Mouse (Mus musculus) forebrain, postnatal 0 days (tissue): ENCODE data around the gene 6720489N17Rik. TPM values are rescaled to one million over a fixed set of nuclear protein-coding genes. Genes with fewer than 3 reads are reported as not detected.
"Not testable (repeated sequence)": the region's sequence is repeated elsewhere in the genome, so short reads cannot be mapped to it uniquely, and the experiment has no call there.

Experiments used
- ATAC-seq: fragments of 200-750 bp; cut with Nextera tagmentation; 2 replicates; pipeline ENCODE4 v1.8.0; 2017; ENCODE audit warnings: mild to moderate bottlenecking, moderate library complexity
- DNase-seq: peaks from one replicate; pipeline ENCODE4 v3.0.0-alpha.2; 2015
- H3K27ac ChIP-seq: fragments of 300-500 bp; sonication (generic); 2 replicates; pipeline ENCODE4 v1.5.1; 2014; ENCODE audit warnings: low read depth, mild to moderate bottlenecking, antibody characterized with exemption, low read length, moderate library complexity, mixed read lengths
- H3K27me3 ChIP-seq: fragments of 300-500 bp; sonication (generic); 2 replicates; pipeline ENCODE4 v1.6.1; 2014; ENCODE audit warnings: mild to moderate bottlenecking, low read length, mixed read lengths; ENCODE audit not compliant: insufficient read depth
- H3K36me3 ChIP-seq: fragments of 300-500 bp; sonication (generic); 2 replicates; pipeline ENCODE4 v1.6.1; 2014; ENCODE audit warnings: mild to moderate bottlenecking, moderate library complexity; ENCODE audit not compliant: insufficient read depth
- H3K4me1 ChIP-seq: fragments of 300-500 bp; sonication (generic); 2 replicates; pipeline ENCODE4 v1.6.1; 2014; ENCODE audit warnings: antibody characterized with exemption; ENCODE audit not compliant: insufficient read depth
- H3K4me2 ChIP-seq: fragments of 300-500 bp; sonication (generic); 2 replicates; pipeline ENCODE4 v1.6.1; 2014; ENCODE audit warnings: low read depth, mild to moderate bottlenecking, moderate library complexity
- H3K4me3 ChIP-seq: fragments of 300-500 bp; sonication (generic); 2 replicates; pipeline ENCODE4 v1.5.1; 2014; ENCODE audit warnings: low read depth, low read length, mixed read lengths
- H3K9ac ChIP-seq: fragments of 300-500 bp; sonication (generic); 2 replicates; pipeline ENCODE4 v1.6.1; 2014; ENCODE audit warnings: mild to moderate bottlenecking
- H3K9me3 ChIP-seq: fragments of 300-500 bp; sonication (generic); 2 replicates; pipeline ENCODE4 v1.6.1; 2016; ENCODE audit warnings: low read length
- CTCF ChIP-seq: sonication (generic); IDR thresholded peaks from 2 replicates; pipeline ENCODE4 v1.5.1; 2016; ENCODE audit warnings: antibody characterized with exemption, control low read depth, low read depth
- WGBS: fragments of 180-500 bp; shearing (Covaris S2); extraction: QIAGEN DNeasy Blood & Tissue Kit; methylation state at CpG from one replicate; pipeline ENCODE4 v1.1.7; 2014; 5-methylcytosine and 5-hydroxymethylcytosine counted together
- polyA plus RNA-seq: library from polyadenylated mRNA; unstranded; fragments of >200 nt; fragmentation: Nextera tagmentation; extraction: Ambion mirVana; gene quantifications from 2 replicates; pipeline ENCODE4 v1.2.1, GENCODE M21; 2015
- total RNA-seq: library from RNA; depleted of rRNA; stranded (reverse); fragments of >200 nt; gene quantifications from 2 replicates; pipeline ENCODE4 v1.2.3, GENCODE M21; 2014; rRNA removed

The 6720489N17Rik gene
- total RNA-seq (3.8 and 4.4 TPM in 2 replicates), polyA plus RNA-seq (3.9 and 5.6 TPM in 2 replicates)

DNA sequence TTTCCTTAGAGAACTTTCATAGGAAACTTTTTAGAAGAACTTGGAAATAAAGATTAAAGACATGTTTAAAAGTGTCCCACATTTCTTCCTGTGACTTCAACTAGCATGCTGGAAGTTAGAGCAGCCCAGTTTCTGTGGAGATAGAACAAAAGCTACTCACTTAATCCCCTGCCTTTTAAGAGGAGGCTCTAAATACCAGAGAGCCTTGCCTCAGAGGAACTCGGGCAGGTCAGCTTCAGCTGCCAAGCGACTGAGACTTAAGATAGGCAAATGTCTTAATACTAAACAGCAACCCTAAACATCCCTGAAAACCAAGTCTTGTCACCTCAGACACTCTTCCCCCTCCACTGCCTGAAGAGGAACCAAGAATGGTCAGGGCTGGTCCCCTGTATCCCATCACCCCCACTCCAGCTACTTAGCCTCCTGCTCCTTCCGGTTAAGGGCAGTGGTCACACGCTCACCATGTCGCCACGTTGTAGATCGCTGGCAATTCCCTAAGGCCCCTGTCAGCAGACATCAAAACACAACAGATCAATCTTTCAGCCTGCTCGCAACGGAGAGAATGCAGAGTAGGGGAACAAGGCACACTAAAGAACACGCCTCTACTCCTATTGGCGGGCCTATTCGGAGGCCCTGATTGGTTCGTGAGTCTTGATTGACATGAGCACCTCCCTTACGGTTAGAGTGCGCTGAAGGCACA, at the start of gene 6720489N17Rik:
TSS of gene 6720489N17Rik (minus strand) at position 606 of the 700 bp plus-strand sequence.
- not testable (repeated sequence) for H3K4me1 ChIP-seq, H3K36me3 ChIP-seq, H3K9me3 ChIP-seq, H3K27me3 ChIP-seq, H3K27ac ChIP-seq
- WGBS: under 1% methylated on average over 15 of the region's 15 CpGs
- Histone ChIP-seq H3K4me2 (peak within 1 kb of the TSS; percentile 58), H3K4me3 (peak within 1 kb of the TSS; percentile 46), H3K9ac (peak within 1 kb of the TSS; percentile 50)
- ATAC-seq (peak; percentile 100), DNase-seq (peak; percentile 90)

GRCm38 (mm10) chr13:62653369-62653743, 29.4 kb upstream of the 6720489N17Rik start:
- H3K27ac ChIP-seq: no peak overlapping the region
- no peak for TF ChIP-seq CTCF
- H3K9me3 ChIP-seq: no peaks in the 10 kb centered on the region
- H3K9ac ChIP-seq: peak overlapping the region; percentile 51
- H3K36me3 ChIP-seq: no peaks in the 10 kb centered on the region
- H3K4me1 ChIP-seq: no peaks in the 10 kb centered on the region
- no peaks in the 10 kb centered on the region for H3K27me3 ChIP-seq
- DNase-seq (no peak), ATAC-seq (peak; percentile 85)
- WGBS: 26% methylated on average over 8 of the region's 8 CpGs
- peak overlapping the region; percentile 43 for H3K4me3 ChIP-seq
- peak overlapping the region; percentile 50 for H3K4me2 ChIP-seq

- Histone ChIP-seq H3K4me3 (peak overlapping the region; percentile 43), H3K4me2 (peak overlapping the region; percentile 50), H3K9ac (peak overlapping the region; percentile 51)
- ATAC-seq (peak; percentile 100), DNase-seq (peak; percentile 84)
- H3K9me3 ChIP-seq, H3K27me3 ChIP-seq, H3K4me1 ChIP-seq, H3K27ac ChIP-seq, H3K36me3 ChIP-seq: not testable (repeated sequence)
- WGBS: under 1% methylated on average over 16 of the region's 16 CpGs
Observed at GRCm38 (mm10) chr13:62652681-62653368, 28.8 kb upstream of the 6720489N17Rik start.

DNA sequence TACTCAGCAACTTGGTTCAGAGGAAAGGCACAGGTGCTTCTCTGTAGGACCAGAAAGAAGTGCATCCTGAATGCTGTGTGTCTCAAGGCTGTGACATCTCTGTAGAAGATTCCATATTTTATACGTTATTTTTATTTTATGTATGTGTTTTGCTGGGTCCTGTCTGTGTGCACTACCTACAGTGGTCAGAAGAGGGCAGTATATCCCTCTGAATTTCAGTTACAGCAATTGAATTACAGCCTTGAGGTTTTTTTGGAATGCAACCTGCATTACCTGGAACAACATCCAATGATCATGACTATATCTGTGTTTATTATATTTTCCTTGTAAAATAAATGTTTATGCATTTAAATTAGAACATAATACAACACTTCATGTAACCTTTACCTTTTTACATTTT, 3.1 kb upstream of the 6720489N17Rik start:
- H3K9ac ChIP-seq, H3K27ac ChIP-seq, ATAC-seq, H3K4me1 ChIP-seq, H3K27me3 ChIP-seq, H3K36me3 ChIP-seq, H3K4me2 ChIP-seq, H3K9me3 ChIP-seq, H3K4me3 ChIP-seq: not testable (repeated sequence)
- WGBS: 33% methylated on average over 1 of the region's 1 CpGs
- peak; percentile 69 for TF ChIP-seq CTCF
- peak; percentile 55 for DNase-seq

GRCm38 (mm10) chr13:62624277-62624665, 289 bp upstream of the 6720489N17Rik start:
- ATAC-seq: peak; percentile 76
- WGBS: 3% methylated on average over 7 of the region's 7 CpGs
- not testable (repeated sequence) for H3K27ac ChIP-seq, H3K27me3 ChIP-seq, H3K4me1 ChIP-seq, H3K9me3 ChIP-seq, H3K36me3 ChIP-seq
- DNase-seq: peak; percentile 50
- Histone ChIP-seq H3K4me3 (peak overlapping the region; percentile 46), H3K4me2 (peak overlapping the region; percentile 58), H3K9ac (peak overlapping the region; percentile 50)

- 98% methylated on average over 4 of the region's 4 CpGs for WGBS
- not testable (repeated sequence) for ATAC-seq, H3K27me3 ChIP-seq, H3K4me1 ChIP-seq, DNase-seq, H3K27ac ChIP-seq, H3K9ac ChIP-seq, H3K36me3 ChIP-seq, H3K4me2 ChIP-seq, H3K4me3 ChIP-seq, H3K9me3 ChIP-seq
Observed at GRCm38 (mm10) chr13:62617449-62617848, 6.5 kb downstream of the 6720489N17Rik start.

GRCm38 (mm10) chr13:62571099-62571498, 52.9 kb downstream of the 6720489N17Rik start, which contains the start of gene Zfp934:
Gene Zfp934, minus strand, starts transcription at chr13:62571199.
- H3K27ac ChIP-seq, DNase-seq, H3K27me3 ChIP-seq, H3K4me3 ChIP-seq, H3K9ac ChIP-seq, H3K9me3 ChIP-seq, H3K4me1 ChIP-seq, ATAC-seq, H3K4me2 ChIP-seq, H3K36me3 ChIP-seq: not testable (repeated sequence)
- WGBS: 84% methylated on average over 3 of the region's 6 CpGs

GRCm38 (mm10) chr13:62561696-62562095, 62.3 kb downstream of the 6720489N17Rik start:
- not testable (repeated sequence) for H3K27ac ChIP-seq, DNase-seq, H3K4me1 ChIP-seq, H3K9ac ChIP-seq, ATAC-seq, H3K9me3 ChIP-seq, H3K4me3 ChIP-seq, H3K36me3 ChIP-seq, H3K27me3 ChIP-seq, H3K4me2 ChIP-seq
- WGBS: 42% methylated on average over 1 of the region's 1 CpGs

- H3K36me3 ChIP-seq, H3K27me3 ChIP-seq, H3K9me3 ChIP-seq, H3K4me1 ChIP-seq, H3K27ac ChIP-seq: not testable (repeated sequence)
- H3K9ac ChIP-seq: peak within 1 kb of the TSS; percentile 47
- ATAC-seq (peak; percentile 68; the same call in 1 of the 2 replicates), DNase-seq (peak; percentile 24)
- peak within 1 kb of the TSS; percentile 34 for H3K4me3 ChIP-seq
- H3K4me2 ChIP-seq: peak within 1 kb of the TSS; percentile 54
- 1% methylated on average over 25 of the region's 27 CpGs for WGBS
Observed at GRCm38 (mm10) chr13:62558189-62559110, 65.5 kb downstream of the 6720489N17Rik start, which contains the start of gene Zfp935. Gene Zfp935, minus strand, starts transcription at chr13:62558511.
